Mouse (Mus musculus): Measurements from ENCODE around the gene Kif2c. TPM values are rescaled to one million over a fixed set of nuclear protein-coding genes. Genes with fewer than 3 reads are reported as not detected.
A peak's percentile ranks its signal among the peaks of the same experiment; 100 is the strongest.

The Kif2c gene
- polyA plus RNA-seq, 1 experiment, result 16.5 TPM

DNA sequence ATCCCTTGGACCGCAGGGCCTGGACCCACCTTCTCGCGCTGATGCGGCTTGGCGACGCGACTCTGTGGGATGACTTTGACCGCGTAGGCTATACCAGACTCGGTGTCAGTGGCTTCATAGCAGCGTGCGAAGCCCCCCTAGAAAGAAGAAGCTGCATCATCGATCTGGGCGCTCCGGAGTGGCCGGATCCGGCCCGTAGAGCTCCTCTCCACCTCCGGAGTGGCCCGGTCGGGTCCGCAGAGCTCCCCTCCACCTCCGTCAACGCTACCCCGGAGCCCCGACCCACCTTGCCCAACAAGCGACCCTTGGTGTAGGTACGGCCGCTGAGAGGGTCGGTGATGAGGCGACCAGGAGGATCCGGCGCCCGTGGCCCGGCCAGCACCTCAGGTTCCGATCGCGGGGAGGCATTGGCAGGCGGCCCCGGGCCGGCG is 49.1 kb downstream of the Kif2c start:
- H3K4me1 ChIP-seq (replicated peaks; ENCODE audit: control insufficient read depth, insufficient read depth, low read length), result peaks cover 13% of the 10 kb centered on the region
- whole genome bisulfite sequencing, result under 1% methylated on average over 42 of the region's 42 CpGs
- no peak for DNase-seq
- H3K36me3 ChIP-seq (ENCODE audit: control insufficient read depth, insufficient read depth, low read length), result no peaks in the 10 kb centered on the region
- H3K27ac ChIP-seq (ENCODE audit: control insufficient read depth, insufficient read depth, low read length), result no peak overlapping the region
- TF ChIP-seq CTCF (IDR thresholded peaks at IDR 0.05; ENCODE audit: borderline replicate concordance, control insufficient read depth, extremely low read depth, insufficient read depth, low read length, poor library complexity), result no peak
- TF ChIP-seq POLR2A (IDR thresholded peaks at IDR 0.05; ENCODE audit: control insufficient read depth, extremely low read depth, insufficient read depth, low read length, poor library complexity), result no peak
- H3K4me3 ChIP-seq (ENCODE audit: control insufficient read depth, insufficient read depth, low read length), result peak overlapping the region; percentile 61
- H3K27me3 ChIP-seq (ENCODE audit: control insufficient read depth, insufficient read depth, low read length), result no peaks in the 10 kb centered on the region; the same call in 1 of the 2 replicates

DNA sequence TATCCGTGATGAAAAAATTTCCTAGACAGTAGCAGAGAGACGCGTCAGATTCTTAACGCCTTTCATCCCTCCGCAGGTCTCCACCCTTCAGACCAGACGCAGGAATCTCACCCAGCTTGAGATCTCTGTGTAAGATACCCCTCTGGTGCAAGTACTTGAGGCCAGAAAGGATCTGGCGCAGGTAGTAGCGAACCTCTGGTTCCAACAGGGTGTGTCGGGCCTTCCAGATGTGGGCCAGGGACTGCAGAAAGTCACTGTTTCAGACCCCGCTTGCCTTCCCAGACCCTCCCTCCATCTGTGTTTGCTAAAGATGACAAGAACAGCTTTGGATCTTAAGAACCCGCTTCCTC is 49.7 kb downstream of the Kif2c start:
- Histone ChIP-seq H3K4me3 (ENCODE audit: control insufficient read depth, insufficient read depth, low read length) (peak overlapping the region; percentile 61), H3K36me3 (ENCODE audit: control insufficient read depth, insufficient read depth, low read length) (no peaks in the 10 kb centered on the region), H3K27me3 (ENCODE audit: control insufficient read depth, insufficient read depth, low read length) (no peaks in the 10 kb centered on the region; the same call in 1 of the 2 replicates), H3K4me1 (replicated peaks; ENCODE audit: control insufficient read depth, insufficient read depth, low read length) (peaks cover 11% of the 10 kb centered on the region), H3K27ac (ENCODE audit: control insufficient read depth, insufficient read depth, low read length) (no peak overlapping the region)
- no peak for TF ChIP-seq POLR2A (IDR thresholded peaks at IDR 0.05; ENCODE audit: control insufficient read depth, extremely low read depth, insufficient read depth, low read length, poor library complexity)
- TF ChIP-seq CTCF (IDR thresholded peaks at IDR 0.05; ENCODE audit: borderline replicate concordance, control insufficient read depth, extremely low read depth, insufficient read depth, low read length, poor library complexity), result no peak
- WGBS, result 85% methylated on average over 11 of the region's 11 CpGs
- no peak for DNase-seq

DNA sequence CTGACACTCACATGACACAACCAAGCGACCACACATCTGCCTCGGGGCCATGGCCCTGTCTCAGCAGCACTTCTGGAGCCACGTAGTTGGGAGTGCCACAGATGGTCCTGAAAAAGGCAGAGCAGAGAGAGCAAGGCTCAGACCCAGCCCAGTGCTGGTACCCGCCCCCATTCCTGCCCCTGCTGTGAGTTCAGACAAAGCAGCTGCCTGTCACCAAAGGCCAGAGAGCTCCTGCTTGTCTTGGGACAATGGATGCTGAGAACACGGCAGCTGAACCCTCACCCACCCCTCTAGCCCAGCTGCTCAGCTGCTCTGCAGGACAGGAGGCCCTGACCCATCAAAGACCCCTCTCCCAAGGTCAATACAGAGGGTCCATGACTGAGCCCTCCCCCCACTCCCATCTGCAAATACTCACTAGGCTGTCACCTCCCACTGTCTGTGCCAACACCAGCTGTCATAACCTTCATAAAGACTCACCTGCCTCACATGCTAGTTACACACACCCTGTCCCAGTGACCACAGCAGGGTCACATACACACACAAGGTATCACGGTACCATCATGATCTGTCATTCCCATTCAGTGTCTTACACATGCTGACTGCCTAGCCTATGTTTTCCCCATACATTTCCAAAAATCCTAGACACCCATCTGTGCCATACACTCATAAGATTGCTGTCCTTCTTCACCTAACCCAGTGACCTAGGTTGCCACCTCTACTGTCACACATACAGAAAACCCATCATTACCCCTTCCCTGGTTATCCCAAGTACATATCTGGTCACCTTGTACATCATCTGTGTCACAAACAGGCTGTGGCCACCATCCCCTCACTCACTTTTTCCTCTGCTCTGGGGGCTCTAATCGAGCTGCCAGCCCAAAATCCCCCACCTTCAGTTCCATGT is 50.3 kb downstream of the Kif2c start:
- TF ChIP-seq POLR2A (IDR thresholded peaks at IDR 0.05; ENCODE audit: control insufficient read depth, extremely low read depth, insufficient read depth, low read length, poor library complexity) (no peak), CTCF (IDR thresholded peaks at IDR 0.05; ENCODE audit: borderline replicate concordance, control insufficient read depth, extremely low read depth, insufficient read depth, low read length, poor library complexity) (no peak)
- 0 out of 2 replicates have a peak overlapping the region, but pooled peaks have one; percentile 61 for H3K4me3 ChIP-seq (ENCODE audit: control insufficient read depth, insufficient read depth, low read length)
- DNase-seq, result no peak

DNA sequence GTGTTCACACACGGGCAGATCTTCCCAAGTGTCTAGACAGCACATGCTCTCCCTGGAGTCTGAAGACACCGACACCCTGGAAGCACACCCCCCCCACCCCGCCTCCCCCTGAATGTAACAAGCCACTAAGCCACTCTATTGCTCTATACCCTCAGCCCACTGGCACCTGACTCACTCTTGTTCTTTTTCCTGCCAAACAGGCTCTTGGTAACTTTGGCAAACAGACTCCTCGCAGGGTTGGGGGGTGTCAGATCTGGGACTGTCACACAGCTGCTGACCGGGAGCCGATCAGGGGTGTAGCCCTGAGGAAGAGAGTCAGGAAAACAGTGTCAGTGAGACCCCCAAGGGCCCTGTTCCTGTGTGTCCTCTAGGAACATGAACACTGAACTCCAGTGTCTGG is 51.2 kb downstream of the Kif2c start:
- Histone ChIP-seq H3K4me3 (ENCODE audit: control insufficient read depth, insufficient read depth, low read length) (no peak overlapping the region), H3K27ac (ENCODE audit: control insufficient read depth, insufficient read depth, low read length) (no peak overlapping the region), H3K27me3 (ENCODE audit: control insufficient read depth, insufficient read depth, low read length) (no peaks in the 10 kb centered on the region; the same call in 1 of the 2 replicates), H3K36me3 (ENCODE audit: control insufficient read depth, insufficient read depth, low read length) (no peaks in the 10 kb centered on the region), H3K4me1 (replicated peaks; ENCODE audit: control insufficient read depth, insufficient read depth, low read length) (peaks cover 17% of the 10 kb centered on the region)
- WGBS, result 95% methylated on average over 6 of the region's 6 CpGs
- DNase-seq, result no peak
- TF ChIP-seq CTCF (IDR thresholded peaks at IDR 0.05; ENCODE audit: borderline replicate concordance, control insufficient read depth, extremely low read depth, insufficient read depth, low read length, poor library complexity), result no peak
- no peak for TF ChIP-seq POLR2A (IDR thresholded peaks at IDR 0.05; ENCODE audit: control insufficient read depth, extremely low read depth, insufficient read depth, low read length, poor library complexity)

More for the DNA sequence above, 50.3 kb downstream of the Kif2c start:
- Histone ChIP-seq H3K4me1 (replicated peaks; ENCODE audit: control insufficient read depth, insufficient read depth, low read length) (peaks cover 11% of the 10 kb centered on the region), H3K36me3 (ENCODE audit: control insufficient read depth, insufficient read depth, low read length) (no peaks in the 10 kb centered on the region), H3K27me3 (ENCODE audit: control insufficient read depth, insufficient read depth, low read length) (no peaks in the 10 kb centered on the region; the same call in 1 of the 2 replicates), H3K27ac (ENCODE audit: control insufficient read depth, insufficient read depth, low read length) (no peak overlapping the region)
- WGBS, result 85% methylated on average over 7 of the region's 7 CpGs

DNA sequence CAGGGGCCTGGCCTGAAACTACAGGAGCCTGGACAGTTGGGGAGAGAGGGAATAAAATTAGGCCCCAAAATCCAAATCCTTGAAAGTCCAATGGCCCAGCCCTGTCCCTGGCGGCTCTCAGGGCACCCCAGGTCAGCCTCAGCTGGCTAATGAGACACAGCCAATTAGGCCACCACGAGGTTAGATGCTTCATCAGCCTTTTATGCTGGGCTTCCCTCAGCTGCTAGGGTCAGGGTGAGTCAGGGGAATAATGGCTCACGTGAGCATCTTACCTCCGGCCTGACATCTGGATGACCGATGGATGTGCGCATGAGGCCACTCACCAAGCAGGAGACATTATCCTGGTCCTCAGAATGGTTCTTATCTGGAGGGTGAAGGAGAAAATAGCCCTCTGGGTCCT is 51.6 kb downstream of the Kif2c start:
- WGBS, result 95% methylated on average over 6 of the region's 6 CpGs
- DNase-seq, result no peak
- H3K27ac ChIP-seq (ENCODE audit: control insufficient read depth, insufficient read depth, low read length), result no peak overlapping the region
- peaks cover 19% of the 10 kb centered on the region for H3K4me1 ChIP-seq (replicated peaks; ENCODE audit: control insufficient read depth, insufficient read depth, low read length)
- no peaks in the 10 kb centered on the region for H3K36me3 ChIP-seq (ENCODE audit: control insufficient read depth, insufficient read depth, low read length)
- no peaks in the 10 kb centered on the region; the same call in 1 of the 2 replicates for H3K27me3 ChIP-seq (ENCODE audit: control insufficient read depth, insufficient read depth, low read length)
- TF ChIP-seq CTCF (IDR thresholded peaks at IDR 0.05; ENCODE audit: borderline replicate concordance, control insufficient read depth, extremely low read depth, insufficient read depth, low read length, poor library complexity), result no peak
- no peak for TF ChIP-seq POLR2A (IDR thresholded peaks at IDR 0.05; ENCODE audit: control insufficient read depth, extremely low read depth, insufficient read depth, low read length, poor library complexity)
- H3K4me3 ChIP-seq (ENCODE audit: control insufficient read depth, insufficient read depth, low read length), result no peak overlapping the region

DNA sequence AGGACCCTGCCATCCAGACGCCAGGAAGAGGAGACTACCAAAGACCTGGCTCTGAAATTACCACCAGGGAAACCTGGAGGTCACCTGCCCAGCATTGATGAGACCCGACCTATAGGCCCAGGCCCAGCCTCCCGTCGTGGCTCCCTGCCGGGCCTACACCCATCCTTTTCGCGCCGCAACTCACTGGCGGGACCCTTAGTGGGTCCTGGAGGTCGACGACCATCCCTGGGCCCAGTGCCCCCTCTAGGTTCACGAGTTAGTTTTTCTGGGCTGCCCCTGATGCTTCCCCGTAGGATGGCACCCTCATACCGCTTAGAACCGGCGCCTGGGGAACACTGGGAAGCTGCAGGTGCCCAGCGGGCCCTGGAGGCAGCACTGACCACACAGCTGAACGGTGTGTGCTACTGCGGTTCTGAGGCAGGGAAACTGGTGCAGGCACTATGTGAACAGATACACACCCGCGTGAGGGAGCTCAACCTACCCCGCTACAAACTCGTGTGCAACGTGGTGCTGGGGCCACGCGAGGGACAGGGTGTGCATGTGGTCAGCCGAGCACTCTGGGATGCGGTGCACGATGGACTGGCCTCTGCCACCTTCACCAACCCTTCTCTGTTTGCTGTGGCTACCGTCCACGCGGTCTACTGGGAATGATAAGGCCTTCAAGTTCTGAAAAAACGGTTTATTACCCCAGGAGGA is 54.3 kb downstream of the Kif2c start:
- no peak overlapping the region for H3K4me3 ChIP-seq (ENCODE audit: control insufficient read depth, insufficient read depth, low read length)
- H3K27ac ChIP-seq (ENCODE audit: control insufficient read depth, insufficient read depth, low read length), result no peak overlapping the region
- WGBS, result 96% methylated on average over 33 of the region's 33 CpGs
- no peaks in the 10 kb centered on the region; the same call in 1 of the 2 replicates for H3K27me3 ChIP-seq (ENCODE audit: control insufficient read depth, insufficient read depth, low read length)
- H3K36me3 ChIP-seq (ENCODE audit: control insufficient read depth, insufficient read depth, low read length), result no peaks in the 10 kb centered on the region
- no peak for TF ChIP-seq CTCF (IDR thresholded peaks at IDR 0.05; ENCODE audit: borderline replicate concordance, control insufficient read depth, extremely low read depth, insufficient read depth, low read length, poor library complexity)
- no peak for TF ChIP-seq POLR2A (IDR thresholded peaks at IDR 0.05; ENCODE audit: control insufficient read depth, extremely low read depth, insufficient read depth, low read length, poor library complexity)
- DNase-seq, result no peak
- peaks cover 34% of the 10 kb centered on the region for H3K4me1 ChIP-seq (replicated peaks; ENCODE audit: control insufficient read depth, insufficient read depth, low read length)
